ENCODE assay signal across 8 mouse cellular contexts in the genomic region with DNA sequence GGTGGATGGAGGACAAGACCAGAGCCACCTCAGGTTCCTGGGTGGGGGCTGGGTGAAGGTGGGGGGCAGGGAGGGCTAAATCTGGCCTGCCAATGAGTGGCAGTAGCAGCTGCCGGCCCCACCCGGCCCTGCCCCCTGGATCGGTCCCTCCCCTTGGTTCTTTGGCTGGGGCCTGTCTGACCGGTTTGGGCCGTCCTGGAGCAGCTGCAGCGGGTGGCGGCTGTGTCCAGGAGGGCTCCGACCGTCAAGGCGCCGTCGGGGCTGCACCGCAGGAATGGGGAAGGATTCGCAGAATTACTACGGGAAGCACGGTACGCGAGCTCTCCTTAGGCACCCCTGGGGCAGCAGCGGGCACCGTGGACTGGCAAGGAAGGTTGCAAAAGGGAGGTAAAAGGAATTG. TPM values are rescaled to one million over a fixed set of nuclear protein-coding genes. Genes with fewer than 3 reads are reported as not detected.
DNase-seq lines count a peak whose midpoint lies in the region; ATAC-seq lines count a peak whose summit lies in the region.

No protein-coding gene starts in this region.

- peak; percentile 53 for DNase-seq in ES-CJ7 (ENCODE audit: low read depth, low spot score)
- DNase-seq in kidney, adult 11 months = peak; percentile 61
- no peak for DNase-seq in spleen, adult 18-20 months
- no peak for DNase-seq in cerebellum, postnatal 14 days

- H3K9ac ChIP-seq in embryonic facial prominence, embryonic 12.5 days = peak overlapping the region; percentile 19; the same call in 1 of the 2 replicates
- peak overlapping the region; percentile 25 for H3K9ac ChIP-seq in lung, embryonic 15.5 days
- H3K9ac ChIP-seq in forebrain, embryonic 13.5 days = no peak overlapping the region

- 13% methylated on average over 20 of the region's 20 CpGs for WGBS in embryonic facial prominence, embryonic 12.5 days
- WGBS in lung, embryonic 15.5 days = 23% methylated on average over 20 of the region's 20 CpGs
- WGBS in forebrain, embryonic 13.5 days = 18% methylated on average over 20 of the region's 20 CpGs

- peak overlapping the region; percentile 51; the same call in 1 of the 2 replicates for H3K27ac ChIP-seq in embryonic facial prominence, embryonic 12.5 days
- peak overlapping the region; percentile 85 for H3K27ac ChIP-seq in lung, embryonic 15.5 days
- H3K27ac ChIP-seq in forebrain, embryonic 13.5 days = no peak overlapping the region

- no peaks in the 10 kb centered on the region for H3K9me3 ChIP-seq in embryonic facial prominence, embryonic 12.5 days
- H3K9me3 ChIP-seq in lung, embryonic 15.5 days = no peaks in the 10 kb centered on the region
- no peaks in the 10 kb centered on the region for H3K9me3 ChIP-seq in forebrain, embryonic 13.5 days (replicated peaks)

- H3K4me2 ChIP-seq in embryonic facial prominence, embryonic 12.5 days (replicated peaks) = peak overlapping the region; percentile 28
- H3K4me2 ChIP-seq in lung, embryonic 15.5 days = peak overlapping the region; percentile 41
- H3K4me2 ChIP-seq in forebrain, embryonic 13.5 days = no peak overlapping the region

- peak overlapping the region; percentile 22 for H3K4me3 ChIP-seq in embryonic facial prominence, embryonic 12.5 days
- peak overlapping the region; percentile 48 for H3K4me3 ChIP-seq in lung, embryonic 15.5 days
- H3K4me3 ChIP-seq in forebrain, embryonic 13.5 days = no peak overlapping the region

- H3K36me3 ChIP-seq in embryonic facial prominence, embryonic 12.5 days = peaks cover 15% of the 10 kb centered on the region
- peaks cover 18% of the 10 kb centered on the region for H3K36me3 ChIP-seq in lung, embryonic 15.5 days
- H3K36me3 ChIP-seq in forebrain, embryonic 13.5 days (ENCODE audit: poor library complexity, severe bottlenecking) = peaks cover 29% of the 10 kb centered on the region

- peaks cover 10% of the 10 kb centered on the region; the same call in 1 of the 2 replicates for H3K4me1 ChIP-seq in embryonic facial prominence, embryonic 12.5 days
- H3K4me1 ChIP-seq in lung, embryonic 15.5 days = peaks cover 22% of the 10 kb centered on the region
- peaks cover 7% of the 10 kb centered on the region; the same call in 1 of the 2 replicates for H3K4me1 ChIP-seq in forebrain, embryonic 13.5 days

- no peak; the same call in 1 of the 2 replicates for ATAC-seq in embryonic facial prominence, embryonic 12.5 days (ENCODE audit: insufficient number of reproducible peaks, insufficient read depth, low FRiP score, low TSS enrichment)
- peak; percentile 89 for ATAC-seq in lung, embryonic 15.5 days (ENCODE audit: borderline replicate concordance, extremely low read depth, low FRiP score, low TSS enrichment)
- ATAC-seq in forebrain, embryonic 13.5 days = no peak
- ATAC-seq in activated CD4-positive, CD25-positive, alpha-beta regulatory T cell, adult 4 months = no peak

- H3K27me3 ChIP-seq in embryonic facial prominence, embryonic 12.5 days = no peaks in the 10 kb centered on the region
- H3K27me3 ChIP-seq in lung, embryonic 15.5 days = no peaks in the 10 kb centered on the region
- H3K27me3 ChIP-seq in forebrain, embryonic 13.5 days = no peaks in the 10 kb centered on the region

RNA-seq across cellular contexts. Expression of a gene that starts 17.2 kb away (rescaled TPM):
- polyA plus RNA-seq in embryonic facial prominence, embryonic 12.5 days (2016; fragmentation: Nextera tagmentation; extraction: Ambion mirVana) = 117 and 118 TPM in 2 replicates
- 129 and 146 TPM in 2 replicates for polyA plus RNA-seq in lung, embryonic 15.5 days (2015; fragmentation: Nextera tagmentation; extraction: Ambion mirVana)
- 63.6 and 68.3 TPM in 2 replicates for polyA plus RNA-seq in forebrain, embryonic 13.5 days (2015; fragmentation: Nextera tagmentation; extraction: Ambion mirVana)
- polyA plus RNA-seq in activated CD4-positive, CD25-positive, alpha-beta regulatory T cell, adult 4 months (2017; shearing (Covaris generic)) = 100 to 1,000 TPM; 181 to 194 TPM

RNA-seq across cellular contexts. Expression of a gene that starts 25.5 kb away (rescaled TPM):
- 15.8 and 18.2 TPM in 2 replicates for polyA plus RNA-seq in embryonic facial prominence, embryonic 12.5 days (2016; fragmentation: Nextera tagmentation; extraction: Ambion mirVana)
- 52.2 and 53.3 TPM in 2 replicates for polyA plus RNA-seq in lung, embryonic 15.5 days (2015; fragmentation: Nextera tagmentation; extraction: Ambion mirVana)
- 0.39 and 0.52 TPM in 2 replicates for polyA plus RNA-seq in forebrain, embryonic 13.5 days (2015; fragmentation: Nextera tagmentation; extraction: Ambion mirVana)
- 1 to 10 TPM in 1 of 2 experiments, under 1 TPM in 1; 0.84 to 1.5 TPM for polyA plus RNA-seq in activated CD4-positive, CD25-positive, alpha-beta regulatory T cell, adult 4 months (2017; shearing (Covaris generic))

RNA-seq across cellular contexts. Expression of a gene that starts 30.0 kb away (rescaled TPM):
- 277 and 284 TPM in 2 replicates for polyA plus RNA-seq in embryonic facial prominence, embryonic 12.5 days (2016; fragmentation: Nextera tagmentation; extraction: Ambion mirVana)
- 195 and 198 TPM in 2 replicates for polyA plus RNA-seq in lung, embryonic 15.5 days (2015; fragmentation: Nextera tagmentation; extraction: Ambion mirVana)
- 310 and 349 TPM in 2 replicates for polyA plus RNA-seq in forebrain, embryonic 13.5 days (2015; fragmentation: Nextera tagmentation; extraction: Ambion mirVana)
- 100 to 1,000 TPM in 1 of 2 experiments, 10 to 100 TPM in 1; 96.0 to 122 TPM for polyA plus RNA-seq in activated CD4-positive, CD25-positive, alpha-beta regulatory T cell, adult 4 months (2017; shearing (Covaris generic))

RNA-seq across cellular contexts. Expression of a gene that starts 46.4 kb away (rescaled TPM):
- 51.7 and 52.5 TPM in 2 replicates for polyA plus RNA-seq in embryonic facial prominence, embryonic 12.5 days (2016; fragmentation: Nextera tagmentation; extraction: Ambion mirVana)
- 50.9 and 52.3 TPM in 2 replicates for polyA plus RNA-seq in lung, embryonic 15.5 days (2015; fragmentation: Nextera tagmentation; extraction: Ambion mirVana)
- 85.4 and 88.3 TPM in 2 replicates for polyA plus RNA-seq in forebrain, embryonic 13.5 days (2015; fragmentation: Nextera tagmentation; extraction: Ambion mirVana)
- polyA plus RNA-seq in activated CD4-positive, CD25-positive, alpha-beta regulatory T cell, adult 4 months (2017; shearing (Covaris generic)) = 100 to 1,000 TPM; 142 to 158 TPM

RNA-seq across cellular contexts. Expression of a gene that starts 49.9 kb away (rescaled TPM):
- polyA plus RNA-seq in embryonic facial prominence, embryonic 12.5 days (2016; fragmentation: Nextera tagmentation; extraction: Ambion mirVana) = 16.8 and 17.9 TPM in 2 replicates
- polyA plus RNA-seq in lung, embryonic 15.5 days (2015; fragmentation: Nextera tagmentation; extraction: Ambion mirVana) = 12.1 and 14.0 TPM in 2 replicates
- 15.4 and 20.1 TPM in 2 replicates for polyA plus RNA-seq in forebrain, embryonic 13.5 days (2015; fragmentation: Nextera tagmentation; extraction: Ambion mirVana)
- polyA plus RNA-seq in activated CD4-positive, CD25-positive, alpha-beta regulatory T cell, adult 4 months (2017; shearing (Covaris generic)) = 10 to 100 TPM; 20.8 to 26.1 TPM

Comparison
In these comparisons a context has a peak if more than half of its experiments do, and no peak if none do; other contexts are left out.
1. DNase-seq: peak in ES-CJ7 (single experiment) and kidney, adult 11 months (single experiment); none in spleen, adult 18-20 months (0 of 2) and cerebellum, postnatal 14 days (0 of 2).